Mouse (Mus musculus): Measurements from ENCODE around the gene Ppp4r4.
A peak's percentile ranks its signal among the peaks of the same experiment; 100 is the strongest.
"Not testable (repeated sequence)": the region's sequence is repeated elsewhere in the genome, so short reads cannot be mapped to it uniquely, and the experiment has no call there.

Gene Ppp4r4

DNA sequence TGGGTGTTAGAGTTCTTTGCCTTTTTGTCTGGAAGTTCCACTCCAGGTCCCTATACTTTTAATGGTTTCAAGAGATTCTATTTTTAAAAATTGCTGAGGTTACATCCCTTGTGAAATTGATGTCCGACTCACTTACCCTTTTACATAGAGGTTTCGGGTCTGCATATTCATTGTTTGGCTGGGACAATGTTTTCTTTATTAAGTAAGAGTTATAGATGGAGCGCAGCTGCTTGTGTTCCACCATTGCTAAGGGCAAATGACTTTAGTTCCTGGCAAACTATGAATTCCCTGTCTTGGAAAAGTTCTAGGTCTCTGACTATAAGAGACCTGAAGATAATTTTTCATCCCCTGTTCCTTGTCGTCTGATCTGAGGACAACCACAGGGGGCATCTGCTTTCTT lies 8.3 kb downstream of the Ppp4r4 start:
- DNase-seq, result no peak

DNA sequence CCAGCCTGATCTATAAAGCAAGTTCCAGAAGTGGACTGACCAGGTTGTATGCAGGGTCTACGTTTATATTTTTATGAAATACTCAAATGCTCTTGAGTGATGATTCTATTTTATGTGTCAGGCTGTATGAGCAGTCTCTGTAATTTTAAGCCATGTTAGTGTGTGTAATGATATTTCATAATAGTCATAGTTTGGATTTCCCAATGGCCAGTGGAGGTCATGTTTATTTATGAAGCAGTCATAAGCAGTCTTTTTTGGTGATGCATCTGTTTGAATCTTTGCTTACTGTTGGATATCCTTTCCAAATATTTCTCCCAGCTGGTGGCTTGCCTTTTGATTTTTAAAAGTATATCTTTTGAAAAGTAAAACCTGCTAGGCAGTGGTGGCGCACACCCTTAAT lies 11.3 kb downstream of the Ppp4r4 start:
- DNase-seq, result no peak

DNA sequence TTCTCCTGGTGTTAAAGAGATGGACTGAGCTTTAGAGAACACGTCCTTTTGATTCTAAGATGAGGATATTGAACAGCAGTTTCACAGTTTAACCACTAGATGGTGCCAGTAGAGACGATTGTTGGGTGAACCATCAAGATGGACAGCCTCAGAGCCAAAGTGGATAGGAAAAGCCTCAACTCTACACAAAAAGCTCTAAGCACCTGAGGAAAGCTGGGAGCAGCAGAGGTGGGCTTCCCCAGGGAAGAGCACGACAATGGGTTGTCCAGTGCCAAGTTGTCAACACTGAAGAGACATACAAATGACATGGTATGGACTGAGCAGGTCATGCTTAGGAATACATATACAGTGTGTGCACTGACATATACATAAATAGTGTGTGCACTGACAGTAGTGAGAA lies 12.1 kb downstream of the Ppp4r4 start:
- peak; percentile 22 to 33 for DNase-seq

DNA sequence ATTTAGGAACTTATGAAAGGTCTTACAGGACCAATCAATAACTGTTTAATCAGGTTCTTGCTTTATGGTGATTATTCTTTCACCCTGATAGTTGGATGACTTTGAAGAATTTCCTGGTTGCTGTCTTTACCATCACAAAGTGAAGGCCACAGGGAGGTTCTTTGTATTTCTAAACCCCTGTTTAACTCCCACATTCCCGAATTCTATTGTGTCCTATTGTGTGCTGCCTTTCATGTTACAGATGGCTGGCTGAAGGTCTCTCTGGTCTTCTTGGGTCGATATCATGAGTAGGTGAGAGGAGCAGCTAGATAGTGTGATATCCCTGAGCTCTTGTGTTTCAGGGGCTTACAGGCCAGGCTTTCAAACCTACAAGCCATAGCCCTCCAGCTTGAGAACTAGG lies 15.4 kb downstream of the Ppp4r4 start:
- DNase-seq, result no peak

DNA sequence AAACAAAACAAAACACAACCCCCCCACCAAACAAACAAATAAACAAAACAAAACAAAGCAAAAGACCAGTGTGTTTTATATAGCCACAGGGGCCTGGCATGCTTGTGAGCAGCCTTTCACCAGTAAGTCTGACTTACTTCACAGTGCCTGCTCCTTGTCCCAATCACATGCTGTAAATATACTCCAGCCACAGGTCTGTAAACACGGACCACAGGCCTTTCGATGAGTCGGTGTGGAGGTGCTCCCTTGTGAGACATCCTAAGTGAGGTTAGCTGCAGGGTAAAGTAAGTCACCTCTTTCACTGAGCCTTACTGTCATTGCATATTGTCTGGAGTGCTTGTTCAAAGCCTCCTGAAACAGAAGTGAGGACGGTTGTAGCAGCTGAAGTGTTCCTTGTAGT lies 16.4 kb downstream of the Ppp4r4 start:
- DNase-seq, result no peak

DNA sequence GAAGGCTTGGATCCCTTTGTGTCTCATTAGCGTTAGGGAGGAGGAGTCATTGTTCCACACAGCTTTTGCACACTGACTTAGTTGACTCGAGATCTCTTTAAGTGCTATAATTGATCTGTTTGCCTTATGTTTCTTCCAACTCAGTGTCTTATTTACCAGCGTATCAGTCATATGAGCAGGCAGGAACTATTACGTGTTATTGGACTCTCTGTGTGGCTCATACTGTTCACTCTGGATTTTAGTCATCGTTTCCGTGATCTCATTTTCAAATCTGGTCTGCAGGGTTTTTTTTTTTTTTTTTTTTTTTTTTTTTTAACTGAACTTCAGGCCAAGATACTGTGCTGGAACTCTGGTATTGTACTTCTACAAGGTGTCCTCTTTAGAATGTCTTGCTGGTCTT lies 18.0 kb downstream of the Ppp4r4 start:
- DNase-seq, result no peak

DNA sequence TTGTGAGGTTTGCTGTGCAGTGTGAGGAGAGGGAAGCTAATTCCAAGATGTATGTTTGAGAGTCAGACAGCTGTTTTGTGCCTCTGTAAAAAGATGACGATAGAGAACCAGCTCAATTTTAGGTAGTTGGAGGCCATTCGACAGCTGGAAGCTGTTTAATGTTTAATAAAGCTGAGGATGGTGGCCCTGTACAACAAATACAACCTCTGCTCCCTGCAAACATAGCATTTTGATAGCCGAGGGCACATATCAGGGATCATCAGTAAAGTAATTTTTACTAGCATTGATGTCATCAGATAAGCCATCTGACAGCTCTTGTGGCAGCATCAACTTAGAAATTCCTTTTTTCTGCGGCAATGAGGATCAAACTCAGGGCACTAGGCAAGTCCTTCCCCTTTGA lies 19.3 kb downstream of the Ppp4r4 start:
- no peak for DNase-seq

DNA sequence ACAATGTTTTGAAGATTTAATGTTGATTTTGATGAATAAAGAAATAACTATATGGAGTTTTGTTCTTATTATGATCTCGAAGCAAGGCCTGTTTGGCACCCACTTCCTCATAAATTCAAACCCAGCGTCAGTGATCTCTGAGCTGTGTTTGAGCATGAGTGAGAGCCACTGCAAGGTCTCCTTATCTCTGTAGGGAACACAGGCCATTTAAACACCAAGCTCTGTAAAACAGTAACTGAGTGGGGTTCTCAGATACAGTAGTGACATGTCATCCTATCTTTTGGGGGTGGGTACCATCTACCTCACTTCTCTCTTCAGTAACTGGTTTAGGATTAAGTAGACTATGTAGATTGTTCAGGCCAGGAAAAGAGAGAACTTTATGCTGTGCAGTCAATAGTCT lies 20.4 kb downstream of the Ppp4r4 start:
- DNase-seq, result no peak

DNA sequence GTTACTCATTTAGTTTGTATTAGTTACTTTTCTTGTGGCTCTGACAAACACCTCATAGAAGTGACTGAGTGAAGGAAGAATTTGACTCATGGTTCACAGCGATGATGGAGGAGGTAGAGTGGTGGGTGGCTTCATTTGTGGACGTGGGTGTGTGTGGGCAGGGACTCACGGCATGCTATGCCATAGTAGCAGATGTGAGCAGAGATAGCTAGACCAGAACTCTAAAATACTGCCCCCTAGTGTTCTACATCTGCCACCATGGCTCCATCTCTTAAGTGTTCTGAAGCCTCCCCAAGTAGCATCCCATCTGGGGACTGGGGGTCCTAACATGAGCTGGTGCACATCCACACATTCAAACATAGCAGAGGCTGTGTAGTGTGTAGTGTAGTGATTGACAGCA lies 21.4 kb downstream of the Ppp4r4 start:
- no peak for DNase-seq

DNA sequence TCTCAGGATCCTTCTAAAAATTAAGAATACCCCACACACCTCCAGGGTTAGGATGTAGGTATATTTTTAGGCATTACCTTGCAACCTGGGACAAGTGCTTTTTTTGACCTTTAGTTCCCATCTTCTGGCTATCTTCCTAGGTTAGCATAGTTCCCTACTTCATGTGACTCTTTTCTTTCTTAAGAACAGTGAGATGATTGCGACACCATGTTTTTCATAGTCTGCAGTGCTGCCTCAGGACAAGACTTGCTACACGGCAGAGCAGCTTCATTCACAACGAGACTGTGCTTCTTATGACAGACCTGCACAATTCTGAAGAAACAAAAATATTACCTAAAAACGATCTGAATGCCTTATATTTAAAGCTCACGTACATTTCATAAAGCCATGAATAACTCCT lies 24.8 kb downstream of the Ppp4r4 start:
- no peak for DNase-seq

DNA sequence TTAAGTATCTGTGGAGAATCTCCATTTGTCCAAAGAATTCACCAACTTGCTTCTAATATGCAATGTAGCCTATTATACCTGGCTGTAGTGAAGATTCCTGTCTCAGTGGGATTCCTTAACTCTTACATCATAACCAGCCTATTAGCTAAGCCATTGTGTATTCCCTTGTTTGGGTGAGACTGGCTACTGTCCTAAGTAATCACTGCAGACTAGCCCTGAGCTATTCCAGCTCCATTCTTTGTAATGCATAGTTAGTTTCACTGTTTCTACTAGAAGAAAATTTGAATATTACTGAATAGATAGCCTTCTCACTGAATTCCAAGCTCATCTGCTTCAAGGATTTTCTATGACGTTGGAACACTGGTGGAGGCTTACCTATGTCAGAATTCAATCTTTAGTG lies 32.6 kb downstream of the Ppp4r4 start:
- DNase-seq, result no peak

DNA sequence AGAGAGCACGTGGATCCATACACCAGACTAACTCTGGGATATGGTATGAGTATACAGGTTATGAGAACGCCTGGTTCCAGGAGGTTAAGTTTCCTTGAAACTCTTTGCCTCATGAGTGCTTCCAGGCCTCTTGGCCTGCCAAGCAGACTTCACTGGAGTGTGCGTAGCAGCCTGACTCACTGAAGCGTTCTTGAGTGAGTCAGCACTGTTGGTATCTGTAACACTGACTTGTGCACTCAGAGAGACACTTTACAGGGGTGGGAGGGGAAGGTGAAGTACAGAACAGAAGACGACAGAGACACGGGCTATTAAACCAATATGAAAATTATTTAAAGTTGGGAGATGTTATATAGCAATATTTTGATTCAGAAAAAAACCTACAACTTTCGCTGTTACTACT lies 33.1 kb downstream of the Ppp4r4 start:
- DNase-seq, result no peak

DNA sequence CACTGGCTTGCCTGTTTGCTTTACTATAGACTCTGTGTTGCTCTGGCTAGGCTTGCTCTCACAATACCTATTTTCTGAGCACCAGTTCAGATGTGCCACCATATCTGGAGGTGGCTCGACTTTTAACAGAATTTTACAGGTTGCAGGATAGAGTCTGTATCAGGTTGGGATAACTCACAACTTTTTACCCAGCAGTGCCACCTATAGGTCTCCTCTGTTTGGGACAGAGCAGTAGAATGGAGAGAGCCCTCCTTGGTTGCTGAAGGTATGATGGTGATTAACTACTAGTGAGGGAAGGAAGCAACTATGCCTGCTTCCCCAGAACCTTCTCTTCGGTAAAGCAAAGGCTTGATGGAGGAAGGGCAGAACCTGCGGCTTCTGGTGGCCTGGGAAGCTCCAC lies 35.0 kb downstream of the Ppp4r4 start:
- no peak for DNase-seq

DNA sequence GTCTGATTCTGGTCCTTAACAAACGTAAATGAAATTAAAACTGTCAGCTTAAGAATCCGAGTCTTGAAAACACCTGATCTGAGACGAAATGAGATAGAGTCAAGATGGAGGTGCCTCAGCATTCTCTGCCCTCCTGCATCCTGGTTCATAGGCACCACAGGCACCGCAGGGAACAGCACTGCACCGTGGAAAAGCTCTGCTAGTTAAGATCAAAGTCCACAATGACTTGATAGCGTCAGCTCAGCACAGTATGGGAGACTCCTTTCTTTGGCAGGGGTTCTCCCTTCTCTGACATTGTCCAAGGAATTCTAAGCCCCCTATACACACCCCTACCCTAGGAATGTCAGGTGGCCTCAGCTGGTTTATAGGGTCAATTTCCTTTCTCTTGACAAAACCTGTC lies 37.6 kb downstream of the Ppp4r4 start:
- no peak for DNase-seq

DNA sequence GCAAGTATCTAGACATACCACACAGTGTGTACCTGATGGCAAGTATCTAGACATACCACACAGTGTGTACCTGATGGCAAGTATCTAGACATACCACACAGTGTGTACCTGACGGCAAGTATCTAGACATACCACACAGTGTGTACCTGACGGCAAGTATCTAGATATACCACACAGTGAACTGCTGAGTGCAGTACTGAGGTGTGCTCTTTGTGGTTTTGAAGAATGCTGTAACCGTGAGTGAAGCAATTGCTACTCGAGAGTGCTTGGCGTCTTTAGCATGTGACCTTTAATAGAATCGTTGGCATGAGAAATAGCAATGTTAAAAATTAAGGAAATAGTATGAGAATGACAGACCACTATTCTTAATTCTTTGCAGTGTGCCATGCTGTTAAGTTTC lies 46.1 kb downstream of the Ppp4r4 start:
- DNase-seq, result not testable (repeated sequence)

DNA sequence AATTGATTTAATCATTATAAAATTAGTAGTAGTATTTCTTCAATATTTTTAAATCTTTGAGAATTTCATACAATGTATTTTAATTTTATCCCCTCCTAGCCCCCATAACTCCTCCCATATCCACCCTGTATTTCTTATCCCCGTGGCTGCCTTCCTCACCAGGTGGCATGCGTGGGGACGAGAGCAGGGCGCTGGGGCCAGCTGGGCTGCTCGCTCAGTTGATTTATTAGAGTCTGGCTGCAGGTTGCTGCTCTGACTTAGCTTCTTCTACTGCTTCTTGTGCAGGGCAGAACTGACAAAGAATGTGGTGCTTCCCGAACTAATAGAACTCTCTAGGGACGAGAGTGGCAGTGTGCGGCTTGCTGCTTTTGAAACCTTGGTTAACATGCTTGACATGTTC lies 51.7 kb downstream of the Ppp4r4 start:
- no peak for DNase-seq

DNA sequence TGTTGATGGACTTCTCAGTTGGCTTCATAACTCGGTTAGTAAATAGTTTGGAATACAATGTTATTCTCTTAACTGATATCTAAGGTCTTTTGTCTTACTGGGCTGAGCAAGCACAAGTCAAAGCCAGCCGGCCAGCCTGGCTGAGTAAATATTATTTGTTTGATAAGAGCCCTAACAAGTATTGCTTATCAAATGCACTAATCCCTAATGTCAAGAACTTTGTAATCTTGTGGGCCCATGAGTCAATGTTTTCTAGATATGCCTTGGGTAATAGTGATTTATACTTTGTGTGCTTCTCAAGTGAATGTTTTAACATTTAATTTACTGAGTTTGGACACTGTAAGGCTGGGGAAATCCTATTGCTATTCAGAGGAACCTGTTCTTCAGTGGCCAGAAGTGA lies 66.3 kb downstream of the Ppp4r4 start:
- DNase-seq, result no peak

DNA sequence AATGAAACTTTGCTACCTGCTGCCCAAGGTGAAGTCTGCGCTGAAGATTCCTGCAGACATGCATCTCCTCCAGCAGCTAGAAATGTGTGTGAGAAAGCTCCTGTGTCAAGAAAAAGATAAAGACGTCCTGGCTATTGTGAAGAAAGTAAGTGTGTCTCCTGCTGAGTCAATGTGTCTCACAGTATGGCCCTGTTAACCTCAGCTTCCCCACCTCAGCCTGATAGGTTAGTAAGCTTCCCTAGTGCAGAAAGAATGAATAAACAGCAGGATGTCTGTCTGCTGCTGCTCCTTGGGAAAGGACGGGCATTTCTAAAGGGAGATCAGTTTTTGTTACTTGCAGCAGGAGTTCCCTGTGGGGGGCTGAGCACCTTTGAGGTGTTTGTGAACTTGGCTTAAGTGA lies 68.3 kb downstream of the Ppp4r4 start:
- DNase-seq, result no peak

DNA sequence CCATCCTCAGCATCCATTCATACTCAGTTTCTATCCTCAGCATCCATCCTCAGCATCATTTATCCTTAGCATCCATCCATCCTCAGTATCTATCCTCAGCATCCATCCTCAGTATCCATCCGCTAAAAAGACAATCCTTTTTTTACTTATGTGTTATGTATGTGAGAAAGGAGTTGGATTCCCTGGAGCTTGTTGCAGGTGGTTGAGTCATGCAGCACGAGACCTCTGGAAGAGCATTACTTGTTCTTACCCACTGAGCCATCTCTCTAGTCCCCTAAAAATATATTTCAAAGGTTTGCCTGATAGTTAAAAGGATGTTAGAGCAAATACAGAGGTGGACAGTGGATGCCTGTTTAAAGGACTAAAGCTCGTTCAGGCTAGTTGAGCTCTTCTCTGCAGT lies 69.8 kb downstream of the Ppp4r4 start:
- no peak for DNase-seq

DNA sequence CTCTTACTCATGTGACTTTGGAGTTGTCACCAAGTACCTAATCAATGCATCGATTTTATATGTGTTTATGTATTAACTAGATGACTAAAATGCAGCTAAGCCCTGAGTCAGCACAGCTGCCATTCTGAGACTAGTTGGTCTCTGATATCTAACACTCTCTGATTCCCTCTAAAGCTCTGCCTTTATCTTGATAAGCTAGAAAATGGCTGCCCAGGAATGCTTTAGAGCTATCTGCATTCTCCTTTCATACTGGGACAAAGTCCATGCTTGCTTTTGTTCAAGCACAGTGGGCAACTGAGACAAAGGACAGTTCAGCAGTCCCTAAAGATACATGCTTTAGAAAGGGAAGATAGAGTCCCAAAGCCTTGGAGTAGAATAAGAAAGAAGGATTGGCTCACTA lies 83.1 kb downstream of the Ppp4r4 start:
- DNase-seq, result no peak

DNA sequence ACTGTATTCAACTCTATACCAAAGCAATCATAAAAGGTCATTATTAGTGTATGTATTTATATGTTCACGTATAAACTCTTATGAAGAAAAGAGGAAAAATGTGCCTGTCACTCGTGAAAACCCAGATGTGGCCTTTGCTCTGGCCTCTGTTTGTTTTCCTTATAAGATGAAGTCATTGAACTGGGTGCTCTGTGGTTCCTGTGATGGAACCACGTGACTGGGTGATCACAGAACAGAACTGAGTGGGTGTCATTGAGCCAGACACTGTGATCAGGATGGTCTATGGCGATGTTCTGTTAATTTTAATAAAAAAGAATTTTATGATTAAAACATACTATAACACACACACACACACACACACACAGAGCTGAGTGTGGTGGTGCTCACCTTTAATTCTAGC lies 83.7 kb downstream of the Ppp4r4 start:
- DNase-seq, result no peak

DNA sequence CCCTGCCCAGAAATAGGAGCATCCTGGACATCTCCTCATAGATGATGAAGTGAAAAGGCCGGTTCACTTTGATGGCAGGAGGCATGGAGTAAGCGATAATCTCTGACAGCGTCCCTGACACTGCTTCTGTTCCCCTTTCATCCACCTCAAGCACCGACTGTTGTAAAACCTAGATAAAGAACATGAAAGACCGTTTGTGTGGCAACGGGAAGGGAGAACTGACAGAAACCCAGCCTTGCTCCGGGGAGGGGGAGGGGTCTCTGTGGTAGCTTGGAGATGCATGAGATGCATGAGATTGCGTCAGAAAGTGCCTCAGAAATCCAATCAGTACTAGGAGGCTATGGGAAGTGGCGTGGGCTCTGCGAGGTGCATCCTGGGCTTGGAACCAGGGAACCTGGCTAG lies 84.8 kb downstream of the Ppp4r4 start:
- no peak for DNase-seq

DNA sequence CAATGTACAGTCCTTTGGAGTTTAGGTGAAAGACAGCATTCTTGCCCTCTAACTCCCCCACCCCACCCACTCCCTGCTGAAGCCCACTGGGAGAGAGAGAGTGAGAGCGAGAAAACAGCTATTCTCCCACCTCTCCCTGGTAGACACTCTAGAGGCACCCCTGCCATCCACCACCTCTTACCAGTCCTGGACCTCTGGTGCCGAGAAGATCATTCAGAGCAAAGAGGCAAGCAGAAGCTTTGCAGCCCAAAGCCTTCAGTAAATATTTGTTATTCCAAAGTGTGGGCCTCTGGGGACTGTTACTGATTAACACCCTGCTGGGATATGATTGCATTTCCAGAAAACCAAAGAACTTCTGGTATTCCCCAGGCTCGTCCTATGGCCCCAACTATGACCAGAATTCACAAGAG lies 99.1 kb downstream of the Ppp4r4 start, which contains the start of gene Serpina10:
Serpina10 (minus strand) TSS at position 242 of the 410 bp plus-strand sequence.
- DNase-seq, result no peak

DNA sequence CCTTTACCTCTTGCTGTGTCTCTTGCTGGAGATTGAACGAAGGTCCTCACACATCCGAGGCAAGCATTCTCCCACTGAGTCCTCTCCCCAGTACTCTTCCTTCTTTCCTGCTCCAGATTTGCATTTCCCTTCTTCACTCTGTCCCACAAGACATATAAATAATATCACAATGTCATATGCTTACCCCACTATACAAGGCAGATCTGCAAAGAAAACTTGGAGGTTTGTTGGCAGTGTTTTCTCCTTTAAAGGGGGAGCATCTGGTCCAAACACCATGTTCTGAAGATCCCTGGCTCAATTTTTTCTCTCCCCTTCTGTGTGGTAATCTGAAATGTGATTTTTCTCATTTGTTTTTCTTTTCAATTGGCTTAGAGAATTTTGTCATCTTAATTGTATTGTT lies 102.3 kb downstream of the Ppp4r4 start:
- no peak for DNase-seq

DNA sequence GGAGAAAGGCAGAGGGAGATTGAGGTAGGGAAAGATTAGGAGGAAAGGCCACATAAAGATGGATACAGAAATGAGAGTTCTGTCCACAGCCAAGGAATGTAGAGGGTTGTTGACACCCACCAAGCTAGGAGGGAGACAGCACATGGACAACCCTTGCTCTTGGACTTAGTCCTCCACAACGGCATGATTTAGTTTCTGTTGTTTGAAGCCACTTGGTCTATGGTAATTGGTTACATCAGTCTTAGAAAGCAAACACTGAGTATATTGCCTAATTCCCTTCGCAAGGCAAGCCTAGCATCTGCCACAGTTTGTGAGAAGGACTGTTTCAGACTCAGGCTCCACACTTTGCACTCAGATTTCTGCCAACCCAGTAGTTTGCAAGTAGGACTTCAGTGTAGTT lies 103.8 kb downstream of the Ppp4r4 start:
- DNase-seq, result no peak

DNA sequence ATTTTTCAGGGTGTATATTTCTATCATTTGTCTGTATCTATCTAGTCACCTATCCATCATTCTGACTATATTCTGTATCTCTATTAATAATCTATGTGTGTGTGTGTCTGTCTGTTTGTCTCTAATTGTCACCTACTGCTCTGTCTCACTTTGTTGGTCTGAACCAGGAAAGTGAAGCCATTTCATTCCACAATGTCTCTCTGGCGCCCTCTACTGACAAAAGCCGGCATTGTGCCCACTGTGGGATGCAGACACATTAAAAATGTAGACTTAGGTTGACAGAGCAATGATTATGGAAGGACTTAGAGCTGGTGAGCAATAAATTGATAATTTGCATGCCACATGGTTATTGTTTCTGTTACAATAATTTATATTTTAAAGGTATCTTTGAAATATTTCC lies 111.3 kb downstream of the Ppp4r4 start:
- DNase-seq, result peak; percentile 60 to 65

Measured in B cell, adult 2 months (primary cell).